Mouse (Mus musculus) embryonic fibroblast, embryonic 13.5 days (primary cell): ENCODE data around the gene Hibadh.

Experiments
- CTCF ChIP-seq: IDR thresholded peaks from 2 replicates; pipeline ENCODE4 v1.5.1; 2011; ENCODE audit warnings: mild to moderate bottlenecking, control low read depth, low read length, moderate library complexity, borderline replicate concordance; ENCODE audit not compliant: insufficient read depth
- POLR2A ChIP-seq: IDR thresholded peaks from 2 replicates; pipeline ENCODE4 v1.6.1; 2011; ENCODE audit warnings: low read depth, mild to moderate bottlenecking, control low read depth, low read length, moderate library complexity

- TF ChIP-seq POLR2A (no peak), CTCF (no peak)
Observed at GRCm38 (mm10) chr6:52623741-52624140, 16.4 kb downstream of the Hibadh start.
